Mouse (Mus musculus) testis, adult 2 months (tissue): ENCODE data around the gene Anapc11.
A peak's percentile ranks its signal among the peaks of the same experiment; 100 is the strongest.

ENCODE experiments used
- CTCF ChIP-seq: fragments of 200-500 bp; IDR thresholded peaks from 2 replicates; pipeline ENCODE4 v1.5.1; 2012; ENCODE audit warnings: low read depth, mild to moderate bottlenecking, inconsistent platforms, low read length, moderate library complexity; ENCODE audit not compliant: control insufficient read depth, insufficient read depth, insufficient replicate concordance
- POLR2A ChIP-seq: fragments of 200-500 bp; IDR thresholded peaks from 2 replicates; pipeline ENCODE4 v1.6.1; 2012; ENCODE audit warnings: low read depth, mild to moderate bottlenecking, inconsistent platforms, low read length, moderate library complexity; ENCODE audit not compliant: control insufficient read depth

DNA sequence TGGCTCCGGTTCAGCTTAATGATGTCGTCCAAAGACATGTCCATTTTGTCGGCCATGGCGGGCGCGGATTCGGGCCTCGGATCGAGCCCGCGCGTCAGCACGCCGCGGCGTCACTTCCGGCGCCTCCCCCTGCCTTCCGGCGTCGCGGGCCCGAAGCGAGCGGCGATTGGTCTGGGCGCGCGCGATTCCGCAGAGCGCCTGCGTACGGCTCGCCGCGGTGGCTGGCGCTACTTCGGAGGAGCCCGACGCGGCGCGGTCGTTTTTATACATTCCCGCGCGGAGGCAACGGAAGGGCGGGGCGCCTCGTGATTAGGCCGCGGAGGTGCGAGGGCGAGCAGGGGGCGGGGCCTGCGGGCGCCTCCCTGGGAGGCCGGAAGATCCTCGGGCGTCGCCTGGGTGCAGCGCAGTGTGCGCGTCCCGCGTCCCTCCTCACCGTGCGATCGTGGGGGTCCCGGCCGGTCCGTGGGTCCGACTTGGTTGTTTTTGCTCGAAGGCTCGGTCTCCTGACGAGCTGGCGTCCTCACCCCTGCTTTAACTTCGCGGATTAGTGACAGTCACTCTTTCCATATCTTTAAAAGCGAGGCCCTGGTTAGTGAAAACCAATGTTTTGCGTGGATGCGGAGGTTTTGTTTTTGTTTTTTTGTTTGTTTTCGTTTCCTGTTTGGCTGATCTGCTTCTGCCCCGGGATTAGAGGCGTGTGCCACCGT, at the start of gene Anapc11, which contains the start of gene Alyref:
- peak; percentile 72 for TF ChIP-seq POLR2A
- no peak for TF ChIP-seq CTCF
